Mouse (Mus musculus) adrenal gland, adult (tissue): ENCODE measurements around the gene Phlpp2.

Experiments
- DNase-seq, 2 experiments: peaks; one replicate each; pipeline ENCODE4 v3.0.0; 2022 to 2023; ENCODE audit warnings: low spot score in 1 of 2; ENCODE audit not compliant: inconsistent age in 2 of 2

The Phlpp2 gene

DNA sequence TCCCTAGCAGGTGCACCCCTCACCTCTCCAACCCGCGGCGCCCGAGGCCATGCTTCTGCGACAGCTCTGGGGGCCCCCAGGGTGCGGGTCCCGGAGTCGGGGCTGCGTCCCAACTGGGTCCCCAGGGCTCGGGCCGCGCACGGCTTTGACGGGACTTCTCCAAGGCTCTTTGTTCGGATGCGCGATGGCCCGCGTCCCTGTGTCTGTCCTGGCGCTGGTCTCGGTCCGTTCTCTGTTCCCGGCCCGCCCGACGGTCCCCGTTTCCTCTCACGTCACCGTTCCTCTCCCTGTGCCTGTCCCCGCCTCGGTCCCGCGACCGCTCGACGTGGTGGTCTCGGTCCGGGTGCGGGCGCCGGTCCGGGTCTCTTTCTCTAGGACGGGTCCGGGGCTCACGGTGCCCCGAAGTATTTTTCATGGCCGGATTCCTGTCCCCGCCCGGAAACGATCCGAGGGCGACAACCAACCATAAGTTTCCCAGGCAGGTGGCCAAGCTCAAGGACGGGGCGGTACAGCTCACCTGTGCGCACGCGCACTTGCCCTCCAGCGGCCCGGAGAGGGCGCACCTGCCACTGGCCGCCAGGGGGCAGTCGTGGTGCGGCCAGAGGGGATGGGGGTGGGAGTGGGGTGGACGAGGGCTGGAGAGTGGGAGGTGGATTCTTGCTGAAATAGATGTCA, 93.5 kb downstream of the Phlpp2 start, which contains the start of gene Marveld3:
Gene Marveld3 (minus strand): TSS at position 511 of the 675 bp plus-strand sequence.
- DNase-seq = peak; percentile 15 to 59

DNA sequence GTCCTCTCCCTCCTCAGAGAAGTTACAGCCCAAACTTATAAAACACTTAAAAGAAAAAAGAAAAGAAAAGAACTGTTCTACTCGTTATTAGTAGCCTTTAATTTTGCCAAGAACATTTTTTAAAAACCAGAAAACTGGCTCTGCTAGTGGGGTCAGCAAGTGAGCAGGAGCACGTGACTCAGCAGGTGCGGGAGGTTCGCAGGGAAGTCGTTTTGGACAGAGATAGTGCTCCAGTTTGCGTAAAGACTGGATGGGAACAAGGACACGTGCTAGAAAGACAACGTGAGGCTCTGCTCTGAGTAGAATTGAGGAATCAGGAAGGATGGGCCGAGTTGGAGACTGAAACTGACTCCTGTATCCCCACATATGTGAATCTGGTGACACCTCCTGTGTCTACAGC, 94.6 kb downstream of the Phlpp2 start:
- DNase-seq = no peak

DNA sequence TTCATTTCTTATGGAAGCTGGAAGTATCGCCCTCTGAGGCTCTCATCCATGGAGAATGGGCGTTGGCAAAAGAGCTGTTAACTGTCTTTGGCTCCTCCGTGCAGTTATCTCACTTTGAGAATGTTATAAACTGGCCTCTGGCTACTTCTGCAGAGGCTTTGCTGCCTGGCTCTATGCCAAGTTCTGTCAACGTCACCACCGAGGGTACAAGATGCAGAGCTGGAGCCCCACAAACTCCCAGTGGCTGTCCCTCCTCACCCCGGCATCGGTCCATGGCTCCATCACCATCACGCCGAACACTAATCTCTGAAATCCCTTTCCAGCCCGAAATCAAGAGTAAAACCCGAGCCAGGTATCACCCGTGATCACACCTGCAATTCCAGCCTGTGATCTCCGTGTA, 95.1 kb downstream of the Phlpp2 start:
- DNase-seq = no peak

DNA sequence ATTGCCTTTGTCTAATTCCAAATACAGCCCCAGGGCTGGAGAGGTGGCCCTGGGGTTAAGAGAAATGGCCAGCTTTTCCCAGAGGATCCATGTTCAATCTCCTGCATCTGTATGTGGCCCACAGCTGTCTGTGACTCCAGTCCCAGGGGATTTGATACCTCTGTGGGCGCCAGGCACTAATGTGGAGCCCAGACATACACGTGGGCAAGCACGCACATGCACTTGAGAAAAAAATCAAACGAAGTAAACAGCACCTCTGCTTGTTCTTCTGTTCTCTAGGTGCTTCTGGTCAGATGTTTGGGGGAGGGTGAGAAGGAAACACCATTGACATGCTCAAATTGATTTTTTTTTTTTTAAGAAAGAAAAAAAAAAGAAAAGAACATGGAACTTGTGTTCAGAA, 95.8 kb downstream of the Phlpp2 start:
- no peak for DNase-seq

DNA sequence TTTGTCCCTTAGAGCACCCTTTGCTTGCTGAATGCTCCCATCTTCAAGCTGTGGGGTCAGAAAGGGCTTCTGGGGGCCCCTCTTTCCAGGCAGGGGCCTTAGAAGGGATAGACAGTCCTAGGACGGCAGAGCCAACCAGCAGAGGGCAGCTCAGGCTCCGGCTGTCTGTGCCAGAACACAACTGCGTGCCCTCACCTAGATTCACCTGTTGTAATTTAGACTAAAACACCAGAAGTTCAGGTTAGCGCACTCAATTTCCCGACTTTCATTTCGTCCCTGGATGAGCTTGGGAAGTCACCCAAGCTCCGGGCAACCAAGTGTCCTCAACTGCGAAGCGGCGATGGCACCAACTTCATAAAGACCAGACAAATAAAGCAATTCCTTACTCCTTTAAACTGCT, 100.5 kb downstream of the Phlpp2 start:
- DNase-seq = no peak

DNA sequence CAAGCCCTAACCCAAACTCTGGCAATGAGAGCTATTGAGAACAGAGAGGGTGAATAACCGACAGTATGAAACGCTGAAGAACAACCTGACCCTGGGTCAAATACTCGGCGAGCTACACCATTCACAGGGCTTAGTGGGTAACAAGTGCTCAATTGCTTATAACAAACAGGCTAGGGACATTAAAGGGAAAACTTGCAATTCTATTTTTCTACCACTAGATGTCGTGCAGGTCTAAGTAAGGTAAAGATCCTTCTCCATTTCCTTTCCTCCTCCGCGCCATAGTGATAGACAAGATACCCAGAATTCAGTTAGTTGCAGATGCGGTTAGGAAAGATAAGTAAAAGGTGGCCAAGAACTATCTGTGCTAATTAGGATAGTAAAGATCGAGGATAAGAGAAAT, 102.0 kb downstream of the Phlpp2 start:
- peak in 1 of 2 experiments; percentile 61 for DNase-seq

DNA sequence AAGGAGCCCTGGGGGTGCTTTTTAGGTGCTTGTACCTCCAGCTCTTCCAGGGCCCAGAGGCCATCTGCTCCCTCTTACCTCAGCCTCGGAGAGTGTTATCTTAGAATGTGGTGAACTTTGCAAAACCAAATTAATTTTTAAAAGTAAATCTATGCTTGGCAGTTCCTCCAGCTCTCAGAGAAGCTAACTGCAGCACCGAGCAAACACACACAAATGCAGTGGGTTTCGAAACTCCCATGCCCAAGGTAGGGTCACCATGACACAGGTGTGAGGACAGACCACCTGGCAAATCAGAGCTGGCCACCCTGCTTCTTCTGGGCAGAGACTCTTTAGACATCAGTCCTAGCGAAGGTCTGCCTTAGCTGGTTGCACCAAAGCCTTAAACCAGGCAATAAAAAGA, 104.6 kb downstream of the Phlpp2 start:
- no peak for DNase-seq

DNA sequence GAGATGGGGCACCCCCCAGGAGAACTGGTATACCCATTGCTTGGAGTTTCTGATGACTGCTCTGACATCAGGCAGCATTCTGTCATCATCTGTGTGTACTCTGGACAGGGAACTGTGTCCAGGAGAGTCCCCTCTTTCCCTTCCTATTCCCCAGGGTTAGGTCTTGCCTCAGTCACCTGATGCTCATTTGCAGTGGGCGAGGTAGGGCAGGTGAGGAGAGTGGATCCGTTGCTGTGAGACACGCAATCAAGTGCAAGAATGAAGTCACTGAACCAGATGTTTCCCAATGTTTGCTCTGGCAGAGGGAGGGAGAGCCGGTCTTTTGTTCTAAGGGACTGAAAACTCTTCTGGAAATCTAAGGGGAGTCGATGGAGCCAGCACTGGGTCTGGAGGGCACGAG, 111.0 kb downstream of the Phlpp2 start:
- no peak for DNase-seq

DNA sequence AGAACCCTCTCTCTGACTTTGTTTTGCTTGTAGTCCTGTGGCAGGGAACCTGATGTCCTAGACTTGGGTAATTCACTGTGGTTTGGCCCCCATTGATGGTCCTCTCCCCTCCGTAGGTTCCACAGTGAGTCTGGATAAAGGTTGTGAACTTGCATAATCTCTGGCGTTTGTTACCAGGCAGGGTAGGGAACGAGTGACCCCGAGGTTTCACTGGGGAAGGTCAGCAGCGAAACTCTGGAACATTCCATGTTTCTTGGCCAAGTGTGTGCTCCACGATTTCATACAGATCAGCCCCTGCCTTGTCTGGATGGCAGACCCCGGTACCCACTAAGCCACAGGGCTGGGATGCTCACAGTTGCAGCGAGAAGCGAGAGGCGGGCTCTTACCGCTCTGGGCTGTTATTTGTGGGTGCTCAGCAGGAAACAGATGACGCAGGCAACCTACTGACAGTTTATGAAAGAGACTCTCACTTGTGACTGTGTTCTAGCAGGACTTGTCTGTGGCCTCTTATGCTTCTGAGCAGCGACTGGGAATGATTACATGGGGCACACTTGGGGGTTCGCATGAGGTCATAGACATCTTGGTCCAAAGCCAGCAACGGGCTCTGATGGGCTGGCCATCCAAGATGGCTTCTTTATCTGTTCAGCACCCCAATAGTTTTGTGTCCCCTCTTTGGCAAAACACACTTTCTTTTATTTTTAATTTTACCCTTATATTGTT, 114.2 kb downstream of the Phlpp2 start:
- DNase-seq = no peak

DNA sequence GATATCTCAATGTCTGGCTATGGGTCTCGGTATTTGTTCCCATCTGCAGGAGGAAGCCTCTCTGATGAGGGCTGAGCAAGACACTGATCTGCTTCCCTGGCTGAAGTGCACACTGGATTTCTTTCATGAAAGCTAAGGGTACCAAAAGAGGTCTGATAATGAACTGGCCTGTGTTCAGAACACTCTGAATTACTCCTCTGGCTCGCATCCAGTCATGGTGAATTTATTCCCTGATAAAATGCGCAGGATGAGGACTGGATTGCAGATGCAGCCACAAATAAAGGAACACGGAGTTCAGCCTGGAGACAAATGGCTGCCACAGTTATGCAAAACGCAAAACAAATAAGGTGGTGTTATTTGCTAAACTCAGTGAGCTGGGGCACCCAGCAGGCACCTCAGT, 115.6 kb downstream of the Phlpp2 start:
- DNase-seq = peak; percentile 65 to 75

DNA sequence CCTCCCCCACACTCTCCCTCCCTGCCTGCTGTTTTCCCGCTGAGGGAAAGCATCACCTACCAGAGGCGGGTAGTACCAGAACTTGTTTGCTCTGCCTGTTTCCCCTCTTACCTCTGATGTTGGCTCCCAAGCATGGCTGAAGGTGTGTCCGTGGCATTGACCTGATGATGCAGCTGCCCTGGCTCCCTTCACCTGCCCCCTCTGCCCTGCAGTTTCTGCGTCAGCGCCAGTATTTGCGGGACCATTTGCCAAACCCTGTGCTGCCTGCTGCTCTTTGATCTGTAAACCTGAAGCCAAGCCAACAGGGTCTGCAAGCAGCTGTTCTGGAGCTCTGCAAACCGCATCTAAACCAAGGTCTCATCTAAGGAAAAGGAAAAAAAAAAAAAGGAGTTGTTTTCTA, 118.0 kb downstream of the Phlpp2 start:
- peak; percentile 50 to 55 for DNase-seq

DNA sequence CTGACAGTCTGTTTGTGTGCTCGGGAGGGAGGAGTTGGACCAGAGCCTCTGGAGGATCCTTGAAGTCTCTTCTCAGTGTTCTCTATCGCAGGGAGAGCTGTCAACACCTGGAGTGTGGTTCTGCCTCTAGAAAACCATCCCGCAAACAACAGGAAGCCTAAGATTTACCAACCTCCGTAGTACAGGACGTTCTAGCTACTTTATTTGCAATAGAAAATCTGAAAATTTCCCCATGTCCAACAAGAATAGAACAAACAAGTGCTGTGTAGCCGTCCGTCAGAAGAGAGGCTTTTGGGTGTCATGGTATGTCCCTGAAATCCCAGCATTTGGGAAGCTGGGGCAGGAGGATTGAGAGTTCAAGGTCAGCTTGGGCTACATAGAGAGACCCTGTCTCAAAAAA, 119.4 kb downstream of the Phlpp2 start:
- peak in 1 of 2 experiments; percentile 30 for DNase-seq

DNA sequence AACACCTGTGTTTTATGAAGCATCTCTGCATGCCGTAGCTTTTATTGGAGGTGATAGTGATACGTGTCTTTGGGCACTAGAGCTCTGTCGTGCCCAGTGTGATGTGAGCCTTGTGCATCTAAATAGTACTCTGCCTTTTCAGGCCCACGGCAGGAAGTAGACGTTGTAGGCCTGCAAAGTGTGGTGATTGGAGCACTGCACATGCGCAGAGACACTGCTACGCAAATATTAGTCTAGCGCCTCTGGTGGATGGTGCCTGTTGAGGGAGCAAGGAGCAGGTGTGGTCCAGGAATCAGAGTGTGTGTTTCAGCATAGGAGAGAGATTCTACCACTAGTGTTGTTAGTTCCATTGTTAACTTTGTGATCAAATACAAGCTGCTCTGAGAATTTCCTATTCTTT, 120.8 kb downstream of the Phlpp2 start:
- no peak for DNase-seq

DNA sequence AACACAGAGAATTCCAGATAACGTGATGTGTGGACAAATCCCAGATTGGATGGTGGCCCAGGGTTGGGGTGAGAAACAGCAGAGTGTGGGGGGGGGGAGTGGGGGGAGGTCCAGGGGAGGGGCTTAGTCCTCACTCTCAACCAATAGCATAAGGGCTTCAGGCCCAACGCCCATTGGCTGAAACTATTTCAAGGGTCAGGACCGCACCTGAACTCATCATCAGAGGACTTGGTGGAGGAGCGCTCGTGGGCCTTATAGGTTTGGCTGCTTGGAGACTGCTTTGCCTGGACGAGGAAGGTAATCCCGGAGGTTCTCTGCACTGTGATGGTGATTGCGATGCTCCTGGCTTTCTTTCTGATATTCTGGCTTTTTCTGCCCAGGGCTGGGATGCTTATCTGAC, 121.9 kb downstream of the Phlpp2 start, which contains the start of gene Tat:
Gene Tat (plus strand): TSS at position 214 of the 400 bp plus-strand sequence.
- no peak for DNase-seq

DNA sequence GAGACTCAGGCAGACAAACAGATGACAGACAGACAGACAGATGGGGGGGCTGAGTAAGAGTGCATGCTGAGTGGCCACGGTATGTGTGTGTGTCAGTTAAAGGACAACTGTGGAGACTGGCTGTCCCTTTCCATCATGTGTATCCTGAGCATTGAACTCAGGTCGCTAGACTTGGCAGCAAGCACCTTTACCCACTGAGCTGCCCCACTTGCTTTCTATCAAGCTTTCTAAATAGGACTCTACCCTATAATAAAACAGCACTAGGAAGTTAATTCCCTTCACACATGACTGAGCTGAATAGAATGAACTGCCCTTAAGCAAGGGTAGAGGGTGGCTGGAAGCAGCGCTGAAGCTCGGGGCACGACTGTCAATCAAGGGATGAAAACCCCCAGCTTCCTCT, 123.8 kb downstream of the Phlpp2 start:
- DNase-seq = no peak

DNA sequence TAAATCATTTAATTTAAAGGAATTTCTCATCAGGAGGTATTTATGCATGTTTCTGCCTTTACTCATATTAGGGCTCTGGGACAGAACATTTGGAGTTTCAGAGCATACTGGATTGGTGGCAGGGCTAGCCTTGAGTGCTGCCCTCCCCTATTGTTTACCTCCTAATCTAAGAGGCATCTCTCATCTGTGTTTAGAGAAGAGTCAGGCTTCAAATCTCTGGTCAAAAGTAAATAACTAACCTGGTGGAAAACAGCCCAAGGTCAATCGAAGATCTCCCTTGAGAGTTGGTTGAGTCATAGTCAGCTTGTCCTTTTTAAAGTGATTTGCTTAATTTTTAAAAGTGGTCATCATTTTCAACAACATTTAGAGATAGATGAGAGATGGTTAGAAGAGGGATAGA, 124.6 kb downstream of the Phlpp2 start:
- peak in 1 of 2 experiments; percentile 60 for DNase-seq
